Mouse (Mus musculus): ENCODE results near the gene Prg2.

The Prg2 gene

DNA sequence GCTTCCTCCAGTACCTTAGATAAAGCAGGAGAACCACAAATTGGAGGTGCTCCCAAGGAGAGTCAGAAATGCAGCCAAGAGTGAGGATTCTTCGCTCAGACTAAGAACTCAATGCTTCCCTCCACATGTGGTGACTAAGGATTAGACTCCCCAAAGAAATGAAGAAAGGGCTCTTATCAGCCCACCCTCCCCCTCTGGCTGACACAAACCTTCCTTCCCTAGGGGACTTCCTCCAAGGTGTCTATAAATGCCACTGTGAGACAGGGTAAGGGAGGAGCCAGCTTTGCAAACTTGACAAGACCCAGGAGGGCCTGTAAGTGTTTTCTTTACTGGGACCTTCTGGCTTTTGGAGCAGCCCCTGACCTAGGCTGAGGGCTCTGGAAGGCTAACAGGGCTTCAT is at the start of gene Prg2:
TSS of gene Prg2 (plus strand) at position 274 of the 400 bp plus-strand sequence.
- no peak for DNase-seq

DNA sequence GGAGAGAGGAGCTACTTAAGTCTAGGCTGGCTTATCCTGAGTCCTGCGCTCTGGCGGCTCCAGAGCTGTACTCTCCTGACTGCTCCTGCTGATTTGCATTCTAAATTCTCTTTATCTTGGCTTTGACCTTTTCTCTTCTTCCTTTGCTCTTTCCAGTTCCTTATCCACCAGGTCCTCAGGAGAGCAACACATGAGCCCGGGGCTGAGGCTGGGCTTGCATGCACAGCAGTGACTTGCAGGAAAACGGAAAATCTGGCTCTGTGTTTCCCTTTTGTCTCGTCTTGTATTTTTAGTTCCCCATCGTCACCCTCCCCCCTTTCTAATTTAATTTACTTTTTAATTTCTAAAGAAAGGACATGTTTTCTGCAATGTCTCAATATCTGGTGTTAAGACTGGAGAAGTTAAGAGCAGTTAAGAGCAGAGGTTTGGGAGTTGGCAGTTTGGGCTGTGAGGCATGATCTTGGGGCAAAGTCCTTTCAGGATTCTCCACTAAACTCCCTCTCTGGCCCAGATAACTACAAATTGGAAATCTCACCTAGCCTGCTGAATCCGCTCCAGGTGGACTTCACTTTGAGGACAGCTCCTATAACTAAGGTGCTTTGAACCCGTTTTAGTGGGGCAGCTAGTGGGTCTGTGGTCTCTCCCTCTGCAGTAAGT is 46.1 kb upstream of the Prg2 start:
- DNase-seq, result peak; percentile 49 to 51

GRCm38 (mm10) chr2:84934649-84935007 is 45.6 kb upstream of the Prg2 start:
- no peak for DNase-seq

DNA sequence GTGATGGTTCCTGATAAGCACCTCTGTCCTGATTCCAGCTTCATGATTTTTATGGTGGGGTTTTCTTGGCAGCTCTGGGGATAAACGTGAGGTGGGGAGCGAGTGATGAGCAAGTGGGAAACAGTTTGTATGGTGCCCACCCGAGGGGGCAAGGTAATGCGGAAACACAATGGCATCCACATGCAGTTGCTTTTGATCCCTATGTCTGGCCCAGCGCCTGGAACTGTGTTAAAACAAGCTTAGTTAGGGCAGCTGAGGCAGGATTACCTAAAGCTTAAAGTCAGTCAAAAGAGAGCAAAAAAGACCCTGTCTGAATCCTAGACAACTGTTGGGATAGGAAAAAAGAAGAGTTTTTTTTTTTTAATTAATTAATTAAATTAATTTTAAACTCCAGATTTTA is 45.2 kb upstream of the Prg2 start:
- no peak for DNase-seq

GRCm38 (mm10) chr2:84936474-84937429 is 43.5 kb upstream of the Prg2 start, which contains the start of gene Slc43a3:
Slc43a3 (plus strand) TSS chr2:84936579.
- peak; percentile 85 to 88 for DNase-seq

DNA sequence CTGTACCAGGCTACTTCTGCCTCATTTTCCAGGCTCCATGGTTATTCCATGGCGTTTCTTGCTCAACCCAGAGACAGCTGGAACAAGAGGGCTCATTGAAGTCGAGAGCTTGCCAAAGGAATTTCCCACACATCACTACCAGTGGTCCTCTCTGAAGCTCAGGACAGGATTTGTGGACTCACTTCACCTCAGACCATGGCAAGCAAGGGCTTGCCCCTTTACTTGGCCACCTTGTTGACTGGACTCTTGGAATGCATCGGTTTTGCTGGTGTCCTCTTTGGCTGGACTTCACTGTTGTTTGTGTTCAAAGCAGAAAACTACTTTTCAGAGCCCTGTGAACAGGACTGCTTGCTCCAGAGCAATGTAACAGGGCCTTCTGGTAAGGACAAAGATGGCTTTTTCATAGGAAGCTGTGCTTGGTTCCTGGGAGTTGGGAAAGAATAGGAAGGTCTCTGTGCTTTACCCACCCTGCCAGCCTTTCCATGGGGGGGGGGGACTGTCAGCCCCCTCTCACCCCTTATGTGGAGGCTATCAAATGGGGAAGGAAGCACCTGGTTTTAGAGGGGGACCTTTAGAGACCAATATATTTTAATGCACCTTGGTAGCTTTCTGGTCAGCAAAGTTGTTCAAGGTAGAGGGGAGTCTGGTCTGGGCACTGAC is 42.6 kb upstream of the Prg2 start:
- no peak for DNase-seq

DNA sequence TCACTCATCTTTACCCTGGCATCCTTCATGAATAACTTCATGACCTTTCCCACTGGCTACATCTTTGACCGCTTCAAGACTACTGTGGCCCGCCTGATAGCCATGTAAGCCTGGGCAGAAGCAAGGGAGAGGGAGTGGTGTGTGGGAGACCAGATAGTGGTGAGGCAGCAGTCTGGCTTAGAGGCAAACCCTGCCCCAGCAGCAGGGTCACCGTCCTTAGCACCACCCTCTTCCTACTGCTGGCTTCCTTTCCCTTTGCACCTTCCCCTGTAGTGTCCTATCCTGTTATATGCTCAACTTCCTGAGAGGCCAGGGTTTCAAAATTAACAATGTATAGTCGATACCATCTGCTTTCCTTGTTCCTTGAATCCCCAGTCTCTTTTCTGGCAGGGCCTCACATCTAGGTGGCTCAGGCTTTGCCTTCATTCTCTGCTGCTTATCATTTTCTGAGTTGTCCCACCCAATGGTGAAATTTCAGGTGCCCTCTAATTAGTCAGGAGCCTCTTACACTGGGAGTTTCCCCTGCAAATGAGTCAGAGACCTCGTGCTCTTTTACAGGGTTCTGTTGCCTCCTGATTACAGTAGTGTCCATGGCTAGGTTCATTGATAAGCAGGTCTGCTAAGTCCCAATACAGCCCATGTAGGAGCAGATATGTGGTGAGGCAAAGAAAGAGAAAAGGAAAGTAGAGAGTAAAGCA is 41.9 kb upstream of the Prg2 start:
- peak; percentile 44 to 49 for DNase-seq

DNA sequence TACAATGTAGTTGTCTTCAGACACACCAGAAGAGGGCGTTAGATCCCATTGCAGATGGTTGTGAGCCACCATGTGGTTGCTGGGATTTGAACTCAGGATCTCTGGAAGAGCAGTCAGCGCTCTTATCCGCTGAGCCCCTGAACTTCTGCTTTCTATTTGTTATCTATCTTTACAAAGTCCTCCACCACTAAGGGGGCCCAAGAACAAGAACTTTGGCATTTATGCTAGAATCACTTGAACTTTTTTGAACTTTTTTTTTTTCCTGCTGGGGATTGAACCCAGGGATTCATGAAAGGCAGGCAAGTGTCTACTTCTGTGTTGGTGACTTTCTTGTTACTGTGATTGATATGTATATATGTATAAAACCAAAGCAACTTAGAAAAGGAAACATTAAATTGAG is 41.0 kb upstream of the Prg2 start:
- no peak for DNase-seq

- no peak for DNase-seq
These were observed 40.5 kb upstream of the Prg2 start for GRCm38 (mm10) chr2:84939711-84940110.

GRCm38 (mm10) chr2:84941332-84941731 is 38.9 kb upstream of the Prg2 start:
- DNase-seq, result no peak

DNA sequence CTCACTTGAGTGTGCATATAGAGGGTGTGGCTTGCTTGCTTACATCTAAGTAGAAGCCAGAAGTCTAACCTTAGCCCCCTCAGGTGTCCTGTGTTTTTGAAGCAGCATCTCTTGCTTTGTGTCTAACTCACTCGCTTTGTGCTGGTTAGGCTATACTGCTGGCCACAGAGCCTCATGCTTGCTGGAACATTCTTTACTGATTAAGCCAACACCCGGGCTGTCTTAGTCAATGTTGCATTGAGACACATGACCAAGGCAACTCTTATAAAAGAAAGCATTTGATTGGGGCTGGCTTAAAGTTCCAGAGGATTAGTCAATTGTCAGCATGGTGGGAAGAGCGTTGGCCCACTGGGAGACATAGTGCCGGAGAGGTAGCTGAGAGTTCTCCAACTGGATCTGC is 38.5 kb upstream of the Prg2 start:
- DNase-seq, result no peak

DNA sequence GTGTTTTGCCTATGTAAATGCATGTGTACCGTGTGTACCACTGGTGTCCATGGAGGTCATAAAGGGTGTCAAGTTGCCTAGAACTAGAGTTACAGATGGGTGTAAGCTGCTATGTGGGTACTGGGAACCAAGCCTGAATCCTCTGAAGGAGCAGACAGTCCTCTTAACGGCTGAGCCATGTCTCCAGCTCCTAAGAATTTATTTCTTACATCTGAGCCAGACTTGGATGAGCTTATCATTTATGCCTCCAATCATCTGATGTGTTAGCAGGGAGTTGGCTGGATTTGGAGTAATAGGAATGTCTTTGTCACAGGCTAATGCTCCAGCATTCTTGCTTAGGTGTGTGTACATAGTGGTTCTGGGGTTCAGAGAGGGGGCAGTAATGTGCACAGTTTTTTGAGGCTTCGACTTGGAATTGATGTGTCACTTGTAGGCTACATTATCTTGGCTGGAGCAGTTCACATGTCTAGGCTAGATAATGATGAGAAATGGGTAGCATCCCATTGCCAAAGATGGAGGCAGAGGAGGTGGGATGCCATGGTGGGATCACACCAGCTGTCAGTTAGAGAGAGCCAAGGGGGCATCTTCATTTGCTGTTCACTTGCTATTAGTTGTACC is 33.0 kb upstream of the Prg2 start:
- no peak for DNase-seq

DNA sequence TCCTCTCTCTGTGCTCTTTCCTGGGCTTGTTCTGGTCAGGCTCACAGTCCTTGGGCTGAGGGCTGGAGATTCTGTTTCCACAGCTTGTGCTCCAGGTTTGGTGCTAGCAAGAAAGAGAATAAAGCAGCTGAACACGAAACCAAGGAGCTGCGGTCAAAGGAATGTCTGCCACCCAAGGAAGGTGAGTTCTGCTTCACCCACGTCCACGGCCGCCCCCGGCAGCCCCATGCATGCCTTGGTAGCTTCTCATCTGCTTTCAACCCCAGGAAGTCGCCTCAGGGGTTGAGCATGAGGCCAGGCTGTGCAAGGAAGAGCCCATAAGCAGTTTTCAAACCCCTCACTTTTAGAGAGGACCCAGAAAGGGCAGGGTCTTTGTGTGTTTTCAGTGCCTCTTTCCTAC is 32.0 kb upstream of the Prg2 start:
- DNase-seq, result no peak

- DNase-seq, result no peak
These were observed 31.5 kb upstream of the Prg2 start for GRCm38 (mm10) chr2:84948721-84949120.

- DNase-seq, result no peak
These were observed 29.2 kb upstream of the Prg2 start for GRCm38 (mm10) chr2:84951027-84951426.

- no peak for DNase-seq
These were observed 28.0 kb upstream of the Prg2 start for GRCm38 (mm10) chr2:84952251-84952650.

- no peak for DNase-seq
These were observed 27.6 kb upstream of the Prg2 start for GRCm38 (mm10) chr2:84952693-84953092.

DNA sequence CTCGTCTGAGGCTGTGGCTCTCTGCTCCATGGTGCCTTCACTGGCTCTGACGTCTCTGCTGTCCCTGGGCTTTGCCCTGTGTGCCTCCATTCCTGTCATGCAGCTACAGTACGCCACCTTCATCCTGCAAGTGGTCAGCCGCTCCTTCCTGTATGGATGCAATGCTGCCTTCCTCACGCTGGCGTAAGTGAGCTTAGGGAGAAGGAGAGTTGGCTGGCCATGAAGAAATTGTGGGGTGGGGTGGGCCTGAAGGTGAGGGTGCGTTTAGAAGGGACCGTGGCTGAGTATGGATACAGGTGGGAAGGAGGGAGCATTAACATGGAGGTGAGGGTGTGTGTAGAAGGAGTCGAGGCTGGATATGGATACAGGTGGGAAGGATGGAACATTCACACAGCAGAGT is 24.8 kb upstream of the Prg2 start:
- DNase-seq, result no peak

DNA sequence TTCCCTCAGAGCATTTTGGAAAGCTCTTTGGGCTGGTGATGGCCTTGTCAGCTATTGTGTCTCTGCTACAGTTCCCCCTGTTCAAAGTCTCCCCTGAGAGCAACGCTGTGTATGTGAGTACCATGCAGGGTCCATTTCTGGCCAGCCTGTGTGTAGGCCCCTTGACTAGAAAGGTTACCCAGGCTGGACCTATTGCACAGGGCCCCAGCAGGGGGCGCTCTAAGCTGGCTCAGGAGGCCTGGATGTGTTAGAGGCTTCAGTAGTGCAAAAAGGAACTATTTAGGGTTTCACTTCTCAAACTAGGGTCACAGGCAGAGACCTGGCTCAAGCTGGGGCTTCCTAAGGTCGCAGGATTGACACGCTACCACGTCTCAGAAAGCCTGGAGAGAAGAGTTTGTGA is 24.0 kb upstream of the Prg2 start:
- DNase-seq, result peak; percentile 40 to 77

- DNase-seq, result no peak
These were observed 21.5 kb upstream of the Prg2 start for GRCm38 (mm10) chr2:84958588-84959264.

GRCm38 (mm10) chr2:84961300-84961699 is 19.0 kb upstream of the Prg2 start:
- peak; percentile 78 to 84 for DNase-seq

GRCm38 (mm10) chr2:84961901-84962300 is 18.4 kb upstream of the Prg2 start:
- no peak for DNase-seq
